Mouse (Mus musculus): ENCODE results near the gene Rpl27a. TPM values are rescaled to one million over a fixed set of nuclear protein-coding genes. Genes with fewer than 3 reads are reported as not detected.

Rpl27a gene
- polyA plus RNA-seq, 1 experiment from 2014 or later = 134 TPM

DNA sequence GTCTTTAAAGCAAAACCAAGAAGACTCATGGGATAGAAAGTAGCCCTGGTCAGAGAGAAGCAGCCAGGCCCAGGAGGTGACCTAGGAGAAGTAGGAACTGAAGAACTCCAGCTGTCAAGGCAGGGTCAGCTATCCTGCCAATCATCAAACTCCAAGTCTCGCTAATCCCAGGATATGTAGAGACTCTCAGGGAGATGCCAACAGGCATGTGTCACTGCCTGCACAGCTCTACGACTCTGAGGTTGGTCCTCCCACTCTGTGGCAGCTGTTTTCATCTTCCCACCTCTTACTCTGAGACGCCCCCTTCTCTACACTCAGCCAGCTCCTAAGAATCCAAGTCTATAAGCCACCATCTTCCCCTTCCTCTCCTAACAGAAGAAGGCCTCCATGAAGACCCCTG is 13.7 kb downstream of the Rpl27a start:
- WGBS = 41% methylated on average over 3 of the region's 3 CpGs
- Histone ChIP-seq H3K4me2 (ENCODE audit: low read depth, low read length) (no peak overlapping the region), H3K27me3 (ENCODE audit: control insufficient read depth, insufficient read depth, low read depth, low read length) (no peaks in the 10 kb centered on the region), H3K27ac (ENCODE audit: low read length) (no peak overlapping the region), H3K4me3 (ENCODE audit: low read length) (no peak overlapping the region), H3K9ac (ENCODE audit: low read length) (no peak overlapping the region), H3K36me3 (ENCODE audit: control insufficient read depth, insufficient read depth, low read length) (peaks cover 25% of the 10 kb centered on the region), H3K4me1 (replicated peaks; ENCODE audit: control insufficient read depth, insufficient read depth, low read length) (peaks cover 12% of the 10 kb centered on the region), H3K9me3 (ENCODE audit: control insufficient read depth, low read length) (no peaks in the 10 kb centered on the region)
- ATAC-seq (ENCODE audit: low read depth) = no peak

DNA sequence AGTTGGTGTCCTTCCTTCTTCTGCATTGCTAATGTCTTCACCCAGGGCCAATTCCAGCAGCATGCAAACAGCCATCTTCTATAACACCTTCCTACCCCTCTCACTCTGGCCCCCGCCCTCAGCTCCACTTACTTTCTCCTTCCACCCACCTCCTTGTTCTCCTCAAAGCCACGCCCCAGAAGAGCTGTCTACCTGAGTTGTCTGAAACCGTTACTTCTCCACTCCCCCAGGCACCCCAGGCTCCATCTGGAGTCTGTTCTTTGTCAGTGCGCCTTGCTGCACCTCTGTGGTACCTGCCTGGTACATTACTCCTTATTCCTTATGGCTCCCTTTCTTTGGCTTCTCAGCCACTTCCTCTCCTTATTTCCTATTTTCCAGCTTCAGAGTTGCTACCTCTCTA is 14.2 kb downstream of the Rpl27a start:
- 76% methylated on average over 4 of the region's 4 CpGs for WGBS
- Histone ChIP-seq H3K27ac (ENCODE audit: low read length) (no peak overlapping the region), H3K9ac (ENCODE audit: low read length) (no peak overlapping the region), H3K4me1 (replicated peaks; ENCODE audit: control insufficient read depth, insufficient read depth, low read length) (peaks cover 12% of the 10 kb centered on the region), H3K36me3 (ENCODE audit: control insufficient read depth, insufficient read depth, low read length) (peaks cover 27% of the 10 kb centered on the region), H3K4me3 (ENCODE audit: low read length) (no peak overlapping the region), H3K9me3 (ENCODE audit: control insufficient read depth, low read length) (no peaks in the 10 kb centered on the region), H3K27me3 (ENCODE audit: control insufficient read depth, insufficient read depth, low read depth, low read length) (no peaks in the 10 kb centered on the region), H3K4me2 (ENCODE audit: low read depth, low read length) (no peak overlapping the region)
- ATAC-seq (ENCODE audit: low read depth) = no peak

DNA sequence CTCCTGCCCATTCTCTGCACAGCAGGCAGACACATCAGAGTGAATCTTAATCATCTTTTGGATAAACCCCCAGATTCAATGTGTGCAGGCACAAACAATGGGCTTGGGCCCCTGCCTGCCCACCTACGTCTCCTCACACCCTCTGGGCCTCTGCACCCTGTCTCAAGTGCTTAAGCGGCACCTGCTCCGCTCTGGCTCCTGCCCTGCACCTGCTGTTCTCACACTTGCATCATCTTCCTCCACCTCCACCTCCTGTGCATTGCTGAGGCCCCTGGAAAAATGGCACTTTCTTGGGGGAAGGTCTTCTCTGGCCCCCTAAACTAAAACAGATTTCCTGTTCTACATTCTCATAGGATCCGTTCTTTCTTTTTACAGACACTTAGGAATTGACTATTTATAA is 14.9 kb downstream of the Rpl27a start:
- Histone ChIP-seq H3K4me1 (replicated peaks; ENCODE audit: control insufficient read depth, insufficient read depth, low read length) (peaks cover 12% of the 10 kb centered on the region), H3K4me2 (ENCODE audit: low read depth, low read length) (no peak overlapping the region), H3K27ac (ENCODE audit: low read length) (no peak overlapping the region), H3K4me3 (ENCODE audit: low read length) (no peak overlapping the region), H3K36me3 (ENCODE audit: control insufficient read depth, insufficient read depth, low read length) (peaks cover 29% of the 10 kb centered on the region), H3K27me3 (ENCODE audit: control insufficient read depth, insufficient read depth, low read depth, low read length) (no peaks in the 10 kb centered on the region), H3K9me3 (ENCODE audit: control insufficient read depth, low read length) (no peaks in the 10 kb centered on the region), H3K9ac (ENCODE audit: low read length) (no peak overlapping the region)
- 80% methylated on average over 4 of the region's 4 CpGs for WGBS
- no peak for ATAC-seq (ENCODE audit: low read depth)

GRCm38 (mm10) chr7:109534921-109535320 is 16.0 kb downstream of the Rpl27a start:
- no peak overlapping the region for H3K4me3 ChIP-seq (ENCODE audit: low read length)
- H3K9me3 ChIP-seq (ENCODE audit: control insufficient read depth, low read length) = no peaks in the 10 kb centered on the region
- H3K9ac ChIP-seq (ENCODE audit: low read length) = no peak overlapping the region
- H3K4me1 ChIP-seq (replicated peaks; ENCODE audit: control insufficient read depth, insufficient read depth, low read length) = peaks cover 12% of the 10 kb centered on the region
- peaks cover 36% of the 10 kb centered on the region for H3K36me3 ChIP-seq (ENCODE audit: control insufficient read depth, insufficient read depth, low read length)
- H3K27me3 ChIP-seq (ENCODE audit: control insufficient read depth, insufficient read depth, low read depth, low read length) = no peaks in the 10 kb centered on the region
- WGBS = 85% methylated on average over 3 of the region's 3 CpGs
- H3K27ac ChIP-seq (ENCODE audit: low read length) = no peak overlapping the region
- no peak for ATAC-seq (ENCODE audit: low read depth)
- no peak overlapping the region for H3K4me2 ChIP-seq (ENCODE audit: low read depth, low read length)

- 30% methylated on average over 4 of the region's 4 CpGs for WGBS
- peak; percentile 78 for ATAC-seq (ENCODE audit: low read depth)
- H3K9me3 ChIP-seq (ENCODE audit: control insufficient read depth, low read length) = no peaks in the 10 kb centered on the region
- H3K9ac ChIP-seq (ENCODE audit: low read length) = peak overlapping the region; percentile 2; the same call in 1 of the 2 replicates
- H3K4me1 ChIP-seq (replicated peaks; ENCODE audit: control insufficient read depth, insufficient read depth, low read length) = peaks cover 12% of the 10 kb centered on the region
- peaks cover 32% of the 10 kb centered on the region for H3K36me3 ChIP-seq (ENCODE audit: control insufficient read depth, insufficient read depth, low read length)
- no peaks in the 10 kb centered on the region for H3K27me3 ChIP-seq (ENCODE audit: control insufficient read depth, insufficient read depth, low read depth, low read length)
- H3K4me2 ChIP-seq (ENCODE audit: low read depth, low read length) = no peak overlapping the region
- no peak overlapping the region for H3K4me3 ChIP-seq (ENCODE audit: low read length)
- H3K27ac ChIP-seq (ENCODE audit: low read length) = peak overlapping the region; percentile 60
Measured at GRCm38 (mm10) chr7:109536451-109536946, 17.6 kb downstream of the Rpl27a start.

- Histone ChIP-seq H3K4me1 (replicated peaks; ENCODE audit: control insufficient read depth, insufficient read depth, low read length) (peaks cover 24% of the 10 kb centered on the region), H3K27me3 (ENCODE audit: control insufficient read depth, insufficient read depth, low read depth, low read length) (no peaks in the 10 kb centered on the region), H3K4me3 (ENCODE audit: low read length) (no peak overlapping the region), H3K4me2 (ENCODE audit: low read depth, low read length) (no peak overlapping the region), H3K36me3 (ENCODE audit: control insufficient read depth, insufficient read depth, low read length) (peaks cover 30% of the 10 kb centered on the region), H3K27ac (ENCODE audit: low read length) (peak overlapping the region; percentile 35), H3K9ac (ENCODE audit: low read length) (no peak overlapping the region), H3K9me3 (ENCODE audit: control insufficient read depth, low read length) (no peaks in the 10 kb centered on the region)
- no peak for ATAC-seq (ENCODE audit: low read depth)
Measured at GRCm38 (mm10) chr7:109540902-109541301, 22.0 kb downstream of the Rpl27a start.

DNA sequence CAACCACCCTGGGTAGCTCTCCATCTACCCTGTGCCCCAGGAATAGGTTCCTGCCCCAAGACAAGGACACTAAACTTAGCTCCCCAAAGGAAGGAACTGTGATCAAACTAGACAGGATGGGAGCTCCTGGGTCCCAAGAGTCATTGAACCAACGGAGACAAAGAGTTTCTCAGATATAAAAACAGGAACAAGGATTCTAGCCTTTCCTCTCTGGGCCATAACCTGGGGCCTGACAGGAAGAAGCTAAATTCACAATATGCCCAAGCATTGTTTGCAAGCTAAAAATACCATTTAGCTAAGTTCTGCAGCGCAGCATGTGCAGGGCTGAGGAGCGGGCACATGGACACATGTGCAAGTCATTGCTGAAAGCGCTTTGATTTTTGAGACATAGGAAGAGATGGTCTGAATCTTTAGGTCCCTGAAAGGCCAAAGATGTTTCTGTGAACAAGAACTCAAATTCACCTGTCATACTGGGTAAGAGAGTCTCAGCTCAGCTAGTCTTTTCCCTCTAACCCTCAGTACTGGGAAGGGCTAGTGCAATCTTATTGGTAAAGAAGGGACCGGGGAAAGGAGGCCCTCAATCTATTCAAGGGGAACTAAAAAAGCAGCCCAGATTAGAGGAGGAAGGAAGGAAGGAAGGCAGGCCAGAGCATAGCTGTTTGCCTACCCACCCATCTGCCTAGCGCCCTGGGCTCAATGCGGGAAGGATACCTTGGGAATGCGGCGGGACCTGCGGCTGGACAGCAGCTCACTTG is 22.8 kb downstream of the Rpl27a start:
- no peaks in the 10 kb centered on the region for H3K27me3 ChIP-seq (ENCODE audit: control insufficient read depth, insufficient read depth, low read depth, low read length)
- peak overlapping the region; percentile 70 for H3K27ac ChIP-seq (ENCODE audit: low read length)
- no peak overlapping the region for H3K4me2 ChIP-seq (ENCODE audit: low read depth, low read length)
- H3K9ac ChIP-seq (ENCODE audit: low read length) = no peak overlapping the region
- H3K9me3 ChIP-seq (ENCODE audit: control insufficient read depth, low read length) = no peaks in the 10 kb centered on the region
- ATAC-seq (ENCODE audit: low read depth) = peak; percentile 10; the same call in 1 of the 2 replicates
- H3K4me1 ChIP-seq (replicated peaks; ENCODE audit: control insufficient read depth, insufficient read depth, low read length) = peaks cover 24% of the 10 kb centered on the region
- peaks cover 30% of the 10 kb centered on the region for H3K36me3 ChIP-seq (ENCODE audit: control insufficient read depth, insufficient read depth, low read length)
- no peak overlapping the region for H3K4me3 ChIP-seq (ENCODE audit: low read length)
- 74% methylated on average over 10 of the region's 10 CpGs for WGBS

DNA sequence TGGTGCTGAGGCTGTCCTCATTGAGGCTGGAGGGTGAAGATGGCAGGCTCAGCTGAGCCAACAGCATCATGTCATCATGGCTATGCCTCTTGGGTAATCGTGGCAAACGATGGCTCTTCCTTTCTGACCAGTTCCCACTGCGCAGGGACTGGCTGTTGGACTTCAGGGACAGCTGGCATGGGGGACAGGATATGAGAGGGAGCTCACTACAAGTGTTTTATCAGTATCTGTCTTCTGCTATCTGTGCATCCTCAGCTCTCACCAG is 23.3 kb downstream of the Rpl27a start:
- Histone ChIP-seq H3K36me3 (ENCODE audit: control insufficient read depth, insufficient read depth, low read length) (peaks cover 30% of the 10 kb centered on the region), H3K4me3 (ENCODE audit: low read length) (no peak overlapping the region), H3K4me2 (ENCODE audit: low read depth, low read length) (no peak overlapping the region), H3K4me1 (replicated peaks; ENCODE audit: control insufficient read depth, insufficient read depth, low read length) (peaks cover 22% of the 10 kb centered on the region), H3K27me3 (ENCODE audit: control insufficient read depth, insufficient read depth, low read depth, low read length) (no peaks in the 10 kb centered on the region), H3K9me3 (ENCODE audit: control insufficient read depth, low read length) (no peaks in the 10 kb centered on the region), H3K9ac (ENCODE audit: low read length) (no peak overlapping the region), H3K27ac (ENCODE audit: low read length) (peak overlapping the region; percentile 70)
- 70% methylated on average over 3 of the region's 3 CpGs for WGBS
- ATAC-seq (ENCODE audit: low read depth) = no peak

DNA sequence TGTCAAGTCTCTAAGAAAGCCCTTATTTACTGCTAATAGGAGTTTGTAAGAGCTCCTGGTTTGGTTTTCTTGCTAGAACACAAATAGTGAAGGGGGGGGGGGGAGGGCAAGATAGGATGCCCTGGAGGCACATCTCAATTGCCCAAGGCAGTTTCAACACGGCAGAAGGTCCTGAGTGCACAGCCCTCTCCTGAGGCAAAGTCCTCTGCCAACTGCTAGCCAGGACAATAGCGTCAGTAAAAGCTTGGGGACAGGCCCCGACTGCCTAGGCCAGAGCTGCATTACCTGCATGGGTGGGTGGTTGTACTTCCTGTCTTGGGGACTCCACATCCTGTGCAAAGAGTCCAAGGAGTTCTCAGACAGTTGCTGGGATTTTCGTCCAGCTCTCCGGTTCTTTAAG is 25.8 kb downstream of the Rpl27a start:
- Histone ChIP-seq H3K4me2 (ENCODE audit: low read depth, low read length) (no peak overlapping the region), H3K36me3 (ENCODE audit: control insufficient read depth, insufficient read depth, low read length) (peaks cover 16% of the 10 kb centered on the region), H3K27ac (ENCODE audit: low read length) (peak overlapping the region; percentile 87), H3K27me3 (ENCODE audit: control insufficient read depth, insufficient read depth, low read depth, low read length) (no peaks in the 10 kb centered on the region), H3K4me3 (ENCODE audit: low read length) (no peak overlapping the region), H3K4me1 (replicated peaks; ENCODE audit: control insufficient read depth, insufficient read depth, low read length) (peaks cover 22% of the 10 kb centered on the region), H3K9me3 (ENCODE audit: control insufficient read depth, low read length) (no peaks in the 10 kb centered on the region), H3K9ac (ENCODE audit: low read length) (no peak overlapping the region)
- WGBS = 60% methylated on average over 5 of the region's 5 CpGs
- peak; percentile 20; the same call in 1 of the 2 replicates for ATAC-seq (ENCODE audit: low read depth)

Measured in lung, embryonic 16.5 days (tissue).